Mouse (Mus musculus) stomach, embryonic 16.5 days (tissue): ENCODE results near the gene Tsfm. TPM values are rescaled to one million over a fixed set of nuclear protein-coding genes. Genes with fewer than 3 reads are reported as not detected.

Source experiments
- ATAC-seq: fragments of 200-750 bp; cut with Nextera tagmentation; 2 replicates; pipeline ENCODE4 v1.8.0; 2017; ENCODE audit warnings: moderate number of reproducible peaks, moderate TSS enrichment; ENCODE audit not compliant: insufficient read depth, low FRiP score
- H3K27ac ChIP-seq: fragments of 300-500 bp; sonication (generic); 2 replicates; pipeline ENCODE4 v1.5.1; 2014; ENCODE audit warnings: low read length
- H3K27me3 ChIP-seq: fragments of 300-500 bp; sonication (generic); 2 replicates; pipeline ENCODE4 v1.6.1; 2014; ENCODE audit warnings: low read length, control low read depth, mixed read lengths; ENCODE audit not compliant: control insufficient read depth, insufficient read depth
- H3K36me3 ChIP-seq: fragments of 300-500 bp; sonication (generic); 2 replicates; pipeline ENCODE4 v1.6.1; 2014; ENCODE audit warnings: low read length; ENCODE audit not compliant: control insufficient read depth, insufficient read depth
- H3K4me1 ChIP-seq: fragments of 300-500 bp; sonication (generic); 2 replicates; pipeline ENCODE4 v1.6.1; 2014; ENCODE audit warnings: low read length, control low read depth, mixed read lengths; ENCODE audit not compliant: control insufficient read depth, insufficient read depth
- H3K4me2 ChIP-seq: fragments of 300-500 bp; sonication (generic); 2 replicates; pipeline ENCODE4 v1.6.1; 2014; ENCODE audit warnings: low read depth, low read length, mixed read lengths
- H3K4me3 ChIP-seq: fragments of 300-500 bp; sonication (generic); replicated peaks from 2 replicates; pipeline ENCODE4 v1.5.1; 2014; ENCODE audit warnings: mild to moderate bottlenecking, low read length
- H3K9ac ChIP-seq: fragments of 300-500 bp; sonication (generic); 2 replicates; pipeline ENCODE4 v1.6.1; 2014; ENCODE audit warnings: low read length
- H3K9me3 ChIP-seq: fragments of 300-500 bp; sonication (generic); replicated peaks from 2 replicates; pipeline ENCODE4 v1.6.1; 2016; ENCODE audit warnings: low read length, control low read depth; ENCODE audit not compliant: control insufficient read depth
- WGBS: fragments of 180-500 bp; shearing (Covaris S2); extraction: QIAGEN DNeasy Blood & Tissue Kit; methylation state at CpG from one replicate; pipeline ENCODE4 v1.1.7; 2014; 5-methylcytosine and 5-hydroxymethylcytosine counted together
- polyA plus RNA-seq: library from polyadenylated mRNA; unstranded; fragments of >200 nt; fragmentation: Nextera tagmentation; extraction: Ambion mirVana; gene quantifications from 2 replicates; pipeline ENCODE4 v1.2.1, GENCODE M21; 2015

Tsfm gene
- polyA plus RNA-seq, 1 experiment from 2014 or later = 80.4 TPM

DNA sequence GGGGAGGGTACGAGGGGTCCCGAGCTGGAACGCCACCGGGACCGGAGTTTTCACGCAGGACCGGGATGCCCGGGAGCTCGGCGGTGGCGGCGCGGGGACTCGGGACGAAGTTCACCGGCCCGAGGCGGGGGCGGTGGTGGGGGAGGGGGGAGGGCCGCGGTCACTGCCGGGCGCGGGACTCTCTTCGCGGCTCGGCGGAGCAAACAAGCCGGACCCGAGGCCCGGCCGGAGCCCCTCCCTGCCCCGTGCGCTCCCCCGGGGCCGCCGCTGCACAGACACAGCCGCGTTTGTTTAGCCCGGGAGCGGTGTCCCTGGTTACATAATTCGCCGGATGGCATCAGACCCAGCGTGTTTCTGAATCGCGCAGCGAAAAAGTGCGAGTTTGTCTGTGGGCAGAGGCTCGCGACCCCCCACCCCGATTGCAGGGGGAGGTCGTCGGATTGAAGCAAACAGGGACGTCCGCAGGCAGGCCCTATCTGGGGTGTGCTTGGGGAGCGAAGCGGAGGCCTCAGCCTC, 50.9 kb downstream of the Tsfm start:
- WGBS = 0% methylated on average over 46 of the region's 57 CpGs
- Histone ChIP-seq H3K27me3 (no peaks in the 10 kb centered on the region), H3K27ac (peak overlapping the region; percentile 100), H3K4me3 (peak overlapping the region; percentile 90), H3K4me2 (peak overlapping the region; percentile 96), H3K9ac (peak overlapping the region; percentile 99), H3K4me1 (peaks cover 61% of the 10 kb centered on the region), H3K36me3 (no peaks in the 10 kb centered on the region), H3K9me3 (no peaks in the 10 kb centered on the region)
- ATAC-seq = no peak

DNA sequence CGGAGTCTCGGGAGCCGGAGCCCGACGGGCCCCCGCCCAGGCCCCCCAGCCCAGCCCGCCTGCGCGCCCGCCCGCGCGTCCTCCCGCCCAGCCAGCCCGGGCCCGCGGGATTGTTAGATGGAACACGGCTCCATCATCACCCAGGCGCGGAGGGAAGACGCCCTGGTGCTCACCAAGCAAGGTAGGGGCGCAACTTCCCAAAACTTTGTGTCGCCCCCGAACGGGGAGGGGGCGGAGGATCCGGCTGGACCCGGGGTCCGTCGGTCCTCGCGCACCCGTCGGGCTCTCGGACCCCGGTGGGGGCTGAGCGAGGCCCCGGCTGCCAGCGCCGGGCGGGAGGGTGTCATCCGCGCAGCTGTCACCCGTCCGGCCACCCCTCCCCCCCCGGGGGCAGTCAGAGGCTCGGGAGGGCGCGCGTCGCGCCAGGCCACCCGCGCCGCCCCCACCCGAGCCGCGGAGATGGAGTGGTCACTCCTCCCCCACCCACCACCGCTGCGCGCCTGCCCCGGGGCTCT, 51.5 kb downstream of the Tsfm start:
- peak; percentile 2; the same call in 1 of the 2 replicates for ATAC-seq
- under 1% methylated on average over 44 of the region's 62 CpGs for WGBS
- Histone ChIP-seq H3K4me2 (peak overlapping the region; percentile 96), H3K4me1 (peaks cover 55% of the 10 kb centered on the region), H3K36me3 (no peaks in the 10 kb centered on the region), H3K9ac (peak overlapping the region; percentile 99), H3K4me3 (peak overlapping the region; percentile 90), H3K27ac (peak overlapping the region; percentile 100), H3K9me3 (no peaks in the 10 kb centered on the region), H3K27me3 (no peaks in the 10 kb centered on the region)

- no peaks in the 10 kb centered on the region for H3K27me3 ChIP-seq
- no peaks in the 10 kb centered on the region for H3K9me3 ChIP-seq
- peak within 1 kb of the TSS; percentile 90 for H3K4me3 ChIP-seq
- under 1% methylated on average over 53 of the region's 56 CpGs for WGBS
- H3K4me1 ChIP-seq = peaks cover 48% of the 10 kb centered on the region
- H3K9ac ChIP-seq = peak within 1 kb of the TSS; percentile 99
- no peaks in the 10 kb centered on the region for H3K36me3 ChIP-seq
- peak; percentile 94 for ATAC-seq
- H3K27ac ChIP-seq = peak within 1 kb of the TSS; percentile 100
- peak within 1 kb of the TSS; percentile 96 for H3K4me2 ChIP-seq
These were observed 52.2 kb downstream of the Tsfm start, which contains the start of gene Ctdsp2 for GRCm38 (mm10) chr10:126978277-126978994. Gene Ctdsp2 (plus strand): TSS chr10:126978717.

- Histone ChIP-seq H3K4me1 (peaks cover 47% of the 10 kb centered on the region), H3K4me3 (no peak overlapping the region), H3K9me3 (no peaks in the 10 kb centered on the region), H3K27ac (no peak overlapping the region), H3K36me3 (no peaks in the 10 kb centered on the region), H3K9ac (no peak overlapping the region), H3K4me2 (no peak overlapping the region), H3K27me3 (no peaks in the 10 kb centered on the region)
- WGBS = 53% methylated on average over 4 of the region's 4 CpGs
- ATAC-seq = no peak
These were observed 53.6 kb downstream of the Tsfm start for GRCm38 (mm10) chr10:126977076-126977475.

- Histone ChIP-seq H3K36me3 (no peaks in the 10 kb centered on the region), H3K9ac (peak overlapping the region; percentile 2; the same call in 1 of the 2 replicates), H3K4me3 (no peak overlapping the region), H3K9me3 (no peaks in the 10 kb centered on the region), H3K4me2 (no peak overlapping the region), H3K27me3 (no peaks in the 10 kb centered on the region), H3K27ac (peak overlapping the region; percentile 60; the same call in 1 of the 2 replicates), H3K4me1 (peaks cover 47% of the 10 kb centered on the region)
- WGBS = 73% methylated on average over 6 of the region's 6 CpGs
- no peak for ATAC-seq
These were observed 54.9 kb downstream of the Tsfm start for GRCm38 (mm10) chr10:126975706-126976105.

- H3K36me3 ChIP-seq = no peaks in the 10 kb centered on the region
- peak overlapping the region; percentile 55; the same call in 1 of the 2 replicates for H3K9ac ChIP-seq
- no peak overlapping the region for H3K4me3 ChIP-seq
- WGBS = 26% methylated on average over 7 of the region's 7 CpGs
- no peaks in the 10 kb centered on the region for H3K27me3 ChIP-seq
- peaks cover 48% of the 10 kb centered on the region for H3K4me1 ChIP-seq
- H3K27ac ChIP-seq = peak overlapping the region; percentile 91
- H3K4me2 ChIP-seq = no peak overlapping the region
- ATAC-seq = no peak
- no peaks in the 10 kb centered on the region for H3K9me3 ChIP-seq
These were observed 57.7 kb downstream of the Tsfm start for GRCm38 (mm10) chr10:126972988-126973387.

GRCm38 (mm10) chr10:126972051-126972725, 58.5 kb downstream of the Tsfm start:
- H3K27ac ChIP-seq = peak overlapping the region; percentile 91
- H3K9ac ChIP-seq = peak overlapping the region; percentile 55
- no peaks in the 10 kb centered on the region for H3K27me3 ChIP-seq
- H3K9me3 ChIP-seq = no peaks in the 10 kb centered on the region
- peak overlapping the region; percentile 46 for H3K4me2 ChIP-seq
- 12% methylated on average over 13 of the region's 13 CpGs for WGBS
- H3K4me1 ChIP-seq = peaks cover 42% of the 10 kb centered on the region
- no peaks in the 10 kb centered on the region for H3K36me3 ChIP-seq
- ATAC-seq = peak; percentile 93
- no peak overlapping the region; the same call in 1 of the 2 replicates for H3K4me3 ChIP-seq

- Histone ChIP-seq H3K4me3 (no peak overlapping the region), H3K27me3 (no peaks in the 10 kb centered on the region)
- ATAC-seq = no peak
These were observed 59.1 kb downstream of the Tsfm start for GRCm38 (mm10) chr10:126971363-126972050.

More at GRCm38 (mm10) chr10:126971363-126972050, 59.1 kb downstream of the Tsfm start:
- peak overlapping the region; percentile 55 for H3K9ac ChIP-seq
- H3K9me3 ChIP-seq = no peaks in the 10 kb centered on the region
- 12% methylated on average over 12 of the region's 12 CpGs for WGBS
- no peaks in the 10 kb centered on the region for H3K36me3 ChIP-seq
- peak overlapping the region; percentile 46 for H3K4me2 ChIP-seq
- H3K4me1 ChIP-seq = peaks cover 37% of the 10 kb centered on the region
- peak overlapping the region; percentile 91 for H3K27ac ChIP-seq
